Mouse (Mus musculus) MEL-GATA-1-ER (cell line): ENCODE data around the gene Kctd19.
A peak's percentile ranks its signal among the peaks of the same experiment; 100 is the strongest.

Source experiments
- DNase-seq: peaks from one replicate; pipeline ENCODE4 v3.0.0-alpha.2; 2012; ENCODE audit warnings: low read depth; ENCODE audit errors: extremely low read depth

The Kctd19 gene

GRCm38 (mm10) chr8:105413391-105413790 lies at the start of gene Kctd19, which contains the start of gene Lrrc36:
Gene Kctd19, minus strand, starts transcription at chr8:105413502.
Gene Lrrc36, plus strand, starts transcription at chr8:105413571.
- peak; percentile 20 for DNase-seq

- no peak for DNase-seq
Measured at GRCm38 (mm10) chr8:105461085-105461803, 47.9 kb upstream of the Kctd19 start.

- peak; percentile 89 for DNase-seq
Measured at GRCm38 (mm10) chr8:105455218-105455617, 41.9 kb upstream of the Kctd19 start.

- no peak for DNase-seq
Measured at GRCm38 (mm10) chr8:105454088-105454487, 40.8 kb upstream of the Kctd19 start.

GRCm38 (mm10) chr8:105453296-105453695 lies 40.0 kb upstream of the Kctd19 start:
- peak; percentile 43 for DNase-seq

- DNase-seq, result no peak
Measured at GRCm38 (mm10) chr8:105451903-105452603, 38.8 kb upstream of the Kctd19 start.

- DNase-seq, result no peak
Measured at GRCm38 (mm10) chr8:105450977-105451376, 37.7 kb upstream of the Kctd19 start.

GRCm38 (mm10) chr8:105448596-105448995 lies 35.3 kb upstream of the Kctd19 start:
- no peak for DNase-seq

- DNase-seq, result no peak
Measured at GRCm38 (mm10) chr8:105448188-105448587, 34.9 kb upstream of the Kctd19 start.

- DNase-seq, result no peak
Measured at GRCm38 (mm10) chr8:105446127-105446552, 32.8 kb upstream of the Kctd19 start.

GRCm38 (mm10) chr8:105445296-105446126 lies 32.2 kb upstream of the Kctd19 start:
- DNase-seq, result no peak

- no peak for DNase-seq
Measured at GRCm38 (mm10) chr8:105442661-105443060, 29.4 kb upstream of the Kctd19 start.

GRCm38 (mm10) chr8:105441433-105441832 lies 28.1 kb upstream of the Kctd19 start:
- DNase-seq, result peak; percentile 21

- DNase-seq, result peak; percentile 56
Measured at GRCm38 (mm10) chr8:105438865-105439264, 25.6 kb upstream of the Kctd19 start.

GRCm38 (mm10) chr8:105437078-105437748 lies 23.9 kb upstream of the Kctd19 start:
- no peak for DNase-seq

- DNase-seq, result no peak
Measured at GRCm38 (mm10) chr8:105436218-105436617, 22.9 kb upstream of the Kctd19 start.

- no peak for DNase-seq
Measured at GRCm38 (mm10) chr8:105434136-105434535, 20.8 kb upstream of the Kctd19 start.

GRCm38 (mm10) chr8:105433511-105433910 lies 20.2 kb upstream of the Kctd19 start:
- DNase-seq, result no peak

- no peak for DNase-seq
Measured at GRCm38 (mm10) chr8:105433021-105433420, 19.7 kb upstream of the Kctd19 start.

- DNase-seq, result no peak
Measured at GRCm38 (mm10) chr8:105431743-105432515, 18.6 kb upstream of the Kctd19 start.
